In the genomic region with DNA sequence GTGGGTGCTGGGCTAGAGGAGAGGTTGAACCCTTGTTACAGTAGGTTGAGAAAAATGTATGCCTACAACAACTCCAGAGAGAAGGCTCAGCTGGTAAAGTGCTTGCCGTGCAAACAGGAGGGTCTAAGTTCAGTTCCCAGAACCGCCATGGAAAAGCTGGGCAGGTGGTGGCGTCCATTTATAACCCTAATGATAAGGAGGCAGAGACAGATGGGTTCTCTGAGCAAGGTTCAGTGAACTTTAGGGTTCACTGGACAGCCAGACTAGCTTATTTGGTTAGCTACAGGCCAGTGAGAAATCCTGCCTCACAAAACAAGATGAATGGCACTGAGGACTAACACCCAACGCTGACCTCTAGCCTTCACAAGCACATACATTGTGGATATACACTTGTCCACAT, we compare ENCODE assay signal across 19 mouse cellular contexts. TPM values are rescaled to one million over a fixed set of nuclear protein-coding genes. Genes with fewer than 3 reads are reported as not detected.
A peak's percentile ranks its signal among the peaks of the same experiment; 100 is the strongest.
DNase-seq lines count a peak whose midpoint lies in the region; ATAC-seq and TF ChIP-seq lines count a peak whose summit lies in the region.
"Had no signal": no experiment of that assay in that cellular context is flagged by ENCODE, and none has a peak within 500 bp of the region (broad histone marks: within the 10 kb centered on the region; RNA-seq: fewer than 3 reads in every experiment).

No protein-coding gene starts in this region.

- TF ChIP-seq EP300 in heart, adult 2 months (IDR thresholded peaks at IDR 0.05; ENCODE audit: insufficient read depth, low read depth, low read length) = no peak

- peak; percentile 73 for DNase-seq in heart, adult 11 months
- DNase-seq in heart, adult 2 months = no peak
- peak; percentile 28 for DNase-seq in liver, embryonic 11.5 days (ENCODE audit: low spot score)
- DNase-seq in kidney, postnatal 36 days = peak; percentile 56 to 76
- DNase-seq in lung, postnatal 10 days = no peak
- no peak for DNase-seq in T-cell, adult 2 months (ENCODE audit: low spot score)
- DNase-seq: B cell, adult 2 months; cerebellum, adult 18-20 months; cerebellum, postnatal 36 days; gastrocnemius, postnatal 25 days; midbrain, embryonic 14.5 days; spleen, adult 18-20 months had no signal

- H3K9ac ChIP-seq in heart, adult 2 months (ENCODE audit: low read depth, low read length) = no peak overlapping the region
- no peak overlapping the region for H3K9ac ChIP-seq in liver, embryonic 11.5 days (ENCODE audit: low read depth, low read length)
- no peak overlapping the region for H3K9ac ChIP-seq in liver, embryonic 12.5 days
- no peak overlapping the region for H3K9ac ChIP-seq in intestine, embryonic 15.5 days
- H3K9ac ChIP-seq: embryonic facial prominence, embryonic 13.5 days; liver, embryonic 15.5 days had no signal

- ATAC-seq in liver, embryonic 11.5 days (replicated peaks; ENCODE audit: low FRiP score) = no peak
- no peak for ATAC-seq in liver, embryonic 12.5 days
- 0 out of 2 replicates have a peak, but pooled peaks have one; percentile 24 for ATAC-seq in intestine, embryonic 15.5 days
- ATAC-seq: forebrain, embryonic 14.5 days; lung, postnatal 0 days had no signal

- TF ChIP-seq POLR2A in heart, adult 2 months (IDR thresholded peaks at IDR 0.05; ENCODE audit: insufficient read depth, low read depth, low read length) = no peak

- peaks cover 2% of the 10 kb centered on the region for H3K4me1 ChIP-seq in heart, adult 2 months (ENCODE audit: control insufficient read depth, insufficient read depth, low read length)
- H3K4me1 ChIP-seq in liver, embryonic 11.5 days (replicated peaks; ENCODE audit: control insufficient read depth, insufficient read depth, low read length) = no peaks in the 10 kb centered on the region
- H3K4me1 ChIP-seq in liver, embryonic 12.5 days = no peaks in the 10 kb centered on the region
- H3K4me1 ChIP-seq in intestine, embryonic 15.5 days (replicated peaks) = 0 out of 2 replicates have a peak, but pooled peaks cover 2% of the 10 kb centered on the region
- H3K4me1 ChIP-seq: embryonic facial prominence, embryonic 13.5 days; liver, embryonic 15.5 days had no signal

- no peaks in the 10 kb centered on the region for H3K27me3 ChIP-seq in heart, adult 2 months (ENCODE audit: control insufficient read depth, insufficient read depth, low read length)
- H3K27me3 ChIP-seq in liver, embryonic 11.5 days (replicated peaks; ENCODE audit: control insufficient read depth, insufficient read depth, low read length) = no peaks in the 10 kb centered on the region
- H3K27me3 ChIP-seq in liver, embryonic 12.5 days (replicated peaks) = peaks cover 22% of the 10 kb centered on the region
- H3K27me3 ChIP-seq in intestine, embryonic 15.5 days (replicated peaks) = no peaks in the 10 kb centered on the region
- H3K27me3 ChIP-seq: embryonic facial prominence, embryonic 13.5 days had no signal

- H3K36me3 ChIP-seq in heart, adult 2 months (ENCODE audit: control insufficient read depth, insufficient read depth, low read length) = no peaks in the 10 kb centered on the region
- no peaks in the 10 kb centered on the region for H3K36me3 ChIP-seq in liver, embryonic 11.5 days (ENCODE audit: control insufficient read depth, insufficient read depth, low read length)
- no peaks in the 10 kb centered on the region for H3K36me3 ChIP-seq in liver, embryonic 12.5 days
- no peaks in the 10 kb centered on the region for H3K36me3 ChIP-seq in intestine, embryonic 15.5 days
- H3K36me3 ChIP-seq: embryonic facial prominence, embryonic 13.5 days; liver, embryonic 15.5 days had no signal

- no peaks in the 10 kb centered on the region for H3K9me3 ChIP-seq in liver, embryonic 11.5 days (ENCODE audit: control insufficient read depth, low read length)
- no peaks in the 10 kb centered on the region for H3K9me3 ChIP-seq in liver, embryonic 12.5 days (replicated peaks)
- H3K9me3 ChIP-seq in intestine, embryonic 15.5 days = no peaks in the 10 kb centered on the region
- H3K9me3 ChIP-seq: embryonic facial prominence, embryonic 13.5 days; liver, embryonic 15.5 days had no signal

- no peak overlapping the region for H3K27ac ChIP-seq in heart, adult 2 months
- no peak overlapping the region for H3K27ac ChIP-seq in liver, embryonic 11.5 days (ENCODE audit: low read depth, low read length)
- H3K27ac ChIP-seq in liver, embryonic 12.5 days = no peak overlapping the region
- no peak overlapping the region for H3K27ac ChIP-seq in intestine, embryonic 15.5 days
- H3K27ac ChIP-seq: embryonic facial prominence, embryonic 13.5 days; liver, embryonic 15.5 days had no signal

- TF ChIP-seq CTCF in heart, adult 2 months (IDR thresholded peaks at IDR 0.05) = no peak

- H3K4me3 ChIP-seq in heart, adult 2 months = no peak overlapping the region
- no peak overlapping the region for H3K4me3 ChIP-seq in liver, embryonic 11.5 days (ENCODE audit: low read depth, low read length)
- no peak overlapping the region for H3K4me3 ChIP-seq in liver, embryonic 12.5 days
- no peak overlapping the region for H3K4me3 ChIP-seq in intestine, embryonic 15.5 days (replicated peaks)
- H3K4me3 ChIP-seq: embryonic facial prominence, embryonic 13.5 days; liver, embryonic 15.5 days; myocyte had no signal

- no peaks in the 10 kb centered on the region for H3K79me2 ChIP-seq in heart, adult 2 months (replicated peaks; ENCODE audit: control insufficient read depth, insufficient read depth, low read length)

- H3K4me2 ChIP-seq in liver, embryonic 11.5 days = no peak overlapping the region
- no peak overlapping the region for H3K4me2 ChIP-seq in liver, embryonic 12.5 days
- H3K4me2 ChIP-seq in intestine, embryonic 15.5 days (replicated peaks) = no peak overlapping the region
- H3K4me2 ChIP-seq: embryonic facial prominence, embryonic 13.5 days; liver, embryonic 15.5 days had no signal

- WGBS in heart, adult 2 months = 91% methylated on average over 4 of the region's 4 CpGs
- WGBS in liver, embryonic 11.5 days = 69% methylated on average over 4 of the region's 4 CpGs
- WGBS in liver, embryonic 12.5 days (ENCODE audit: insufficient replicate concordance) = 74% methylated on average over 4 of the region's 4 CpGs
- WGBS in intestine, embryonic 15.5 days = 66% methylated on average over 4 of the region's 4 CpGs

- intact Hi-C loops in heart, adult 2 months (cut with DNase I) = loop anchor here (10.0 kb wide), 1 partner anchor 355 kb away; no protein-coding TSS in a partner anchor

RNA-seq across cellular contexts. Expression of a gene that starts 51.8 kb away (rescaled TPM):
- 1 to 10 TPM; 6.2 to 6.5 TPM for total RNA-seq in heart, adult 2 months (2021)
- 12.1 and 12.7 TPM in 2 replicates for polyA plus RNA-seq in heart, adult 2 months (2012; rRNA removed)
- 38.2 and 42.3 TPM in 2 replicates for polyA plus RNA-seq in liver, embryonic 11.5 days (2014; fragmentation: Nextera tagmentation; extraction: Ambion mirVana)
- polyA plus RNA-seq in liver, embryonic 12.5 days (2016; fragmentation: Nextera tagmentation; extraction: Ambion mirVana) = 26.3 and 29.4 TPM in 2 replicates
- polyA plus RNA-seq in intestine, embryonic 15.5 days (2015; fragmentation: Nextera tagmentation; extraction: Ambion mirVana) = 43.0 and 51.0 TPM in 2 replicates

Comparison
In these comparisons a context has a peak if more than half of its experiments do, and no peak if none do; other contexts are left out.
1. DNase-seq: peak in heart, adult 11 months (single experiment), liver, embryonic 11.5 days (single experiment) and kidney, postnatal 36 days (2 of 2); none in heart, adult 2 months (0 of 2), lung, postnatal 10 days (single experiment) and T-cell, adult 2 months (single experiment).